Mouse (Mus musculus): ENCODE results near the gene Hoxb6. TPM values are rescaled to one million over a fixed set of nuclear protein-coding genes. Genes with fewer than 3 reads are reported as not detected.

Gene Hoxb6
- total RNA-seq, 1 experiment = 0.22 TPM

DNA sequence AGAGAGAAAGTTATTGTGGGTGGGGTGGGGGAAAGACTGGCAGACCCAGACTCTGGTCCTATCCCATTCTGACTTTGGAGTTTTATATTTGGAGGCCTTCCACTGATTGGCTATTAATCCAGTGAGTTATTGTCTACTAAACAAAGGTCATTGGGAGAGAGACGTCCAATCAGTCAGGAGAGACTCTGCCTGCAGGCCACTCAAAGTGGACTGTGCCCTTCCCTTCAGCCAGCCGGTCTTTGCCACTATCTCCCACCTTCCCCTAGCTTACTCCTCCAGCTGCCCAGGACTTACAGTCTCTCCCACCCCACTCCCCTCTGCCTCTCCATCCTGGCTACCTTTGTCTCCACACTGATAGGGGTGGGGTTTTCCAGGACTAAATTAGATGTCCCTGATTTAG is 44.3 kb downstream of the Hoxb6 start:
- H3K4me1 ChIP-seq (ENCODE audit: control insufficient read depth in 2 of 2, insufficient read depth in 2 of 2, low read length in 2 of 2, poor library complexity in 1 of 2) = no peaks in the 10 kb centered on the region
- H3K4me3 ChIP-seq (ENCODE audit: insufficient read depth in 1 of 2, low read depth in 1 of 2, low read length in 2 of 2, poor library complexity in 1 of 2, severe bottlenecking in 1 of 2) = no peak overlapping the region
- H3K27ac ChIP-seq (ENCODE audit: insufficient read depth, low read depth, low read length, poor library complexity, severe bottlenecking) = no peak overlapping the region
- TF ChIP-seq HCFC1 (IDR thresholded peaks at IDR 0.05; ENCODE audit: borderline replicate concordance, insufficient read depth, low read length) = no peak
- H3K36me3 ChIP-seq (ENCODE audit: control insufficient read depth, insufficient read depth, low read length, poor library complexity, severe bottlenecking) = no peaks in the 10 kb centered on the region
- H3K9me3 ChIP-seq (ENCODE audit: control insufficient read depth, insufficient read depth, low read depth, low read length) = no peaks in the 10 kb centered on the region
- H3K9ac ChIP-seq (ENCODE audit: insufficient read depth, low read depth, low read length, poor library complexity, severe bottlenecking) = no peak overlapping the region
- no peak for DNase-seq (ENCODE audit: low read depth, low spot score)
- in situ Hi-C loops (cut with MboI; ENCODE audit: low sequenced_read_pairs in 2 of 2, unreplicated experiment in 2 of 2) = loop anchor here (10.0 kb wide), 3 partner anchors 52 to 162 kb away; partner anchors contain the start of genes Hoxb13 (in 1 of the 2), Hoxb7 (in 1 of the 2) and Hoxb8 (in 1 of the 2)

DNA sequence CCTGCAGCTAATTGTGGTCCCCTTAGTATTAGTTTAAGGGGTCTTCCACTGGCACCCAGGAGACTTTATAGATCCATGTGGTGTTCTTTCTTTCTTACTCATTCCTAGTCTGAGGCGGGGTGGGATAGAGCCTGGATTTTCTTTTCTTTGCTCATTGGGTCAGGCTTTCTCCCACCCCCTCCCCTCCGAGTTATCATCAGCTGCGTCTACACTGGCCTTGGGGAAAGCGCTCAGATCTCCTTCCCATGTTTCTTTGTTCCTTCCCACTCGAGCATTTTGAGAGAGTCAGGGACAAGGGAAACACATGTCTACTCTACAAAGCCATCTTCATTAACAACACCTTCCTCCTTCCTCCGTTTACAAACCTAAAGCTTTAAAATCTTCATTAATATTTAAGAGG is 44.8 kb downstream of the Hoxb6 start:
- no peaks in the 10 kb centered on the region for H3K9me3 ChIP-seq (ENCODE audit: control insufficient read depth, insufficient read depth, low read depth, low read length)
- DNase-seq (ENCODE audit: low read depth, low spot score) = no peak
- no peaks in the 10 kb centered on the region for H3K36me3 ChIP-seq (ENCODE audit: control insufficient read depth, insufficient read depth, low read length, poor library complexity, severe bottlenecking)
- no peak for TF ChIP-seq CHD2 (IDR thresholded peaks at IDR 0.05; ENCODE audit: low read depth, low read length)
- no peak for TF ChIP-seq ZC3H11A (IDR thresholded peaks at IDR 0.05; ENCODE audit: borderline replicate concordance, low read depth, low read length)
- no peak for TF ChIP-seq MAFK (IDR thresholded peaks at IDR 0.05; ENCODE audit: insufficient read depth, low read depth, low read length)
- TF ChIP-seq ZNF384 (IDR thresholded peaks at IDR 0.05; ENCODE audit: low read depth, low read length) = no peak
- no peak for TF ChIP-seq HCFC1 (IDR thresholded peaks at IDR 0.05; ENCODE audit: borderline replicate concordance, insufficient read depth, low read length)
- H3K4me1 ChIP-seq (ENCODE audit: control insufficient read depth in 2 of 2, insufficient read depth in 2 of 2, low read length in 2 of 2, poor library complexity in 1 of 2) = no peaks in the 10 kb centered on the region
- no peak overlapping the region for H3K27ac ChIP-seq (ENCODE audit: insufficient read depth, low read depth, low read length, poor library complexity, severe bottlenecking)
- in situ Hi-C loops (cut with MboI; ENCODE audit: low sequenced_read_pairs in 2 of 2, unreplicated experiment in 2 of 2) = loop anchor here (10.0 kb wide), 3 partner anchors 52 to 162 kb away; partner anchors contain the start of genes Hoxb13 (in 1 of the 2), Hoxb7 (in 1 of the 2) and Hoxb8 (in 1 of the 2)
- no peak overlapping the region for H3K4me3 ChIP-seq (ENCODE audit: insufficient read depth in 1 of 2, low read depth in 1 of 2, low read length in 2 of 2, poor library complexity in 1 of 2, severe bottlenecking in 1 of 2)
- no peak overlapping the region for H3K9ac ChIP-seq (ENCODE audit: insufficient read depth, low read depth, low read length, poor library complexity, severe bottlenecking)

DNA sequence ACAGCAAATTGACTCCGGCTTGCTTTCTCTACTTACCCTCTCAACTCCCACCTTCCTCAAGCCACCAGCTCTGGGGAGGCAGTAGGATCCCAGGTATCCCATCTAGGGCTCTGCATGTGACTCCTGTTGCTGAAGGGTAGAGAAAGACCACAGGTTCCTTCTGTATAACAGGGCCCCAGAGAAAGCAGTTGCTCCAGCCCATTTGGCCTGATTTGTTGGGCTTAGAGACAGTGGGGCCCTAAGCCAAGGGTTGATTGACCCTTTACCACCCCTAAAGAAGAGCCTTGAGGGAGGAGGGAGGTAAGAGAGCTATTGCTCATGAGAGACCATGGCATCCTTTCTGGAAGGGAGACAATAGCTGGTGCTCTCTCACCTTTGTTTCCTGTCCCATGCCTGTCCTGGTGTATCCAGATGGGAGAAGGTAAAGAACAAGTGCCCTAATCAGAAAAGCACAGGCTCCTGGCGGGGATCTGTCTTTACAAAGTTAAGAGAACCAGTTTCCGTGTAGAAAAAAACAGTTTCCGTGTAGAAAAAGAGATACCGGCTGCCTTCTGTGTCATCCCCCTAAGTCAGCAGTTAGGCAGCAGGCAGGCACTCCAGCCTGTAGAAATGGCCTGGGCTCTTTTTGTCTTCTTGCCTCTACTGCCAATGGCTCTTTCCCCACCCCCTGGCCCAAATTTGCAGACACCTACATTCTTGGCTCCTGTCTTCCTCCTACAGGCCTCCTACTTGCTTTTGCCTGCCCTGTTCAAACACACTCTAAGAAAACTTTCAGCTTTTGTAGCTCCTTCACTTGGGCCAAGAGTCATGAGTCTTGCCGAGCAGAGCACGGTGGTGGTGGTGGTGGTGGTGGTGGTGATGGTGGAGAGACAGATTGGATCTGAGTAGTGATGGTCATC is 46.9 kb downstream of the Hoxb6 start:
- TF ChIP-seq ZC3H11A (IDR thresholded peaks at IDR 0.05; ENCODE audit: borderline replicate concordance, low read depth, low read length) (no peak), ZNF384 (IDR thresholded peaks at IDR 0.05; ENCODE audit: low read depth, low read length) (no peak), CHD2 (IDR thresholded peaks at IDR 0.05; ENCODE audit: low read depth, low read length) (no peak), MAFK (IDR thresholded peaks at IDR 0.05; ENCODE audit: insufficient read depth, low read depth, low read length) (no peak), HCFC1 (IDR thresholded peaks at IDR 0.05; ENCODE audit: borderline replicate concordance, insufficient read depth, low read length) (no peak)
- Histone ChIP-seq H3K9me3 (ENCODE audit: control insufficient read depth, insufficient read depth, low read depth, low read length) (no peaks in the 10 kb centered on the region), H3K9ac (ENCODE audit: insufficient read depth, low read depth, low read length, poor library complexity, severe bottlenecking) (no peak overlapping the region), H3K4me3 (ENCODE audit: insufficient read depth in 1 of 2, low read depth in 1 of 2, low read length in 2 of 2, poor library complexity in 1 of 2, severe bottlenecking in 1 of 2) (no peak overlapping the region), H3K27ac (ENCODE audit: insufficient read depth, low read depth, low read length, poor library complexity, severe bottlenecking) (no peak overlapping the region), H3K36me3 (ENCODE audit: control insufficient read depth, insufficient read depth, low read length, poor library complexity, severe bottlenecking) (no peaks in the 10 kb centered on the region), H3K4me1 (ENCODE audit: control insufficient read depth in 2 of 2, insufficient read depth in 2 of 2, low read length in 2 of 2, poor library complexity in 1 of 2) (peaks cover 0 to under 1% of the 10 kb centered on the region in 2 experiments; a peak in 1 of 4 replicates)
- in situ Hi-C loops (cut with MboI; ENCODE audit: low sequenced_read_pairs in 2 of 2, unreplicated experiment in 2 of 2) = loop anchor here (10.0 kb wide), 3 partner anchors 54 to 164 kb away; partner anchors contain the start of genes Hoxb13 (in 1 of the 2), Hoxb7 (in 1 of the 2) and Hoxb8 (in 1 of the 2)
- DNase-seq (ENCODE audit: low read depth, low spot score) = no peak

DNA sequence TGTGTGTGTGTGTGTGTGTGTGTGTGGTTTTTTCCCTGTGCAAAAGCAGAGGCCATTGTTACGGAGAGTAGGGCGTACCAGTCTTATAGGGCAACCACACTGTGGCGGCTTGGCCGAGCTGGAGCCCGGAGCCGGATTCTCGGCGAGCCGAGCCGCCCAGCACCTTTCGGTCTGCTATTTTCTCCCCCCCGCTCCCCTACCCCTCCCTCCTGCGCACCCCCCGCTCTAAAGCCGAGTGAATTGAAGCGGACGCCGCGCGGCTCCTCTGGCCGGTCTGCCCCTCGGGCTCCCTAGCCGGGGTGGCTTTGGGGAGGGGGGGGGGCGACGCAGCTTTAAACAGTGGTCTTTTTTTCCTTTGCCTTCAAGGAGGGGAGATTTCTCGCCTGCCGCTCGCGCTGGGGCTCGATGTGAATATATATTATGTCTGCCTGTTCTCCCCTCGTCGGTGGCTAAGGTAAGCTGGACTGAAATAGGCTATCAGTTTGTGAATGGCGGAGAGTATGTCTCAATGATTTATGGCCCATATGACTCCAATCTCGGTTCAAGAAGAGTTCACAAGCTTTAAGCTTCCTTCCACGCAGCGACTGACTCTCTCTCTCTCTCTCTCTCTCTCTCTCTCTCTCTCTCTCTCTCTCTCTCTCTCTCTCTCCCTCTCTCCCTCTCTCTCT is 48.6 kb downstream of the Hoxb6 start:
- no peaks in the 10 kb centered on the region for H3K36me3 ChIP-seq (ENCODE audit: control insufficient read depth, insufficient read depth, low read length, poor library complexity, severe bottlenecking)
- TF ChIP-seq ZNF384 (IDR thresholded peaks at IDR 0.05; ENCODE audit: low read depth, low read length) (no peak), ZC3H11A (IDR thresholded peaks at IDR 0.05; ENCODE audit: borderline replicate concordance, low read depth, low read length) (no peak), HCFC1 (IDR thresholded peaks at IDR 0.05; ENCODE audit: borderline replicate concordance, insufficient read depth, low read length) (no peak), MAFK (IDR thresholded peaks at IDR 0.05; ENCODE audit: insufficient read depth, low read depth, low read length) (no peak), CHD2 (IDR thresholded peaks at IDR 0.05; ENCODE audit: low read depth, low read length) (no peak)
- in situ Hi-C loops (cut with MboI; ENCODE audit: low sequenced_read_pairs in 2 of 2, unreplicated experiment in 2 of 2) = no loop called here
- no peak overlapping the region for H3K4me3 ChIP-seq (ENCODE audit: insufficient read depth in 1 of 2, low read depth in 1 of 2, low read length in 2 of 2, poor library complexity in 1 of 2, severe bottlenecking in 1 of 2)
- H3K9me3 ChIP-seq (ENCODE audit: control insufficient read depth, insufficient read depth, low read depth, low read length) = no peaks in the 10 kb centered on the region
- H3K4me1 ChIP-seq (ENCODE audit: control insufficient read depth in 2 of 2, insufficient read depth in 2 of 2, low read length in 2 of 2, poor library complexity in 1 of 2) = peaks cover 0 to 7% of the 10 kb centered on the region in 2 experiments; a peak in 1 of 4 replicates
- H3K9ac ChIP-seq (ENCODE audit: insufficient read depth, low read depth, low read length, poor library complexity, severe bottlenecking) = no peak overlapping the region
- no peak for DNase-seq (ENCODE audit: low read depth, low spot score)
- no peak overlapping the region for H3K27ac ChIP-seq (ENCODE audit: insufficient read depth, low read depth, low read length, poor library complexity, severe bottlenecking)
